8 mouse cellular contexts compared by ENCODE assay signal in the genomic region with DNA sequence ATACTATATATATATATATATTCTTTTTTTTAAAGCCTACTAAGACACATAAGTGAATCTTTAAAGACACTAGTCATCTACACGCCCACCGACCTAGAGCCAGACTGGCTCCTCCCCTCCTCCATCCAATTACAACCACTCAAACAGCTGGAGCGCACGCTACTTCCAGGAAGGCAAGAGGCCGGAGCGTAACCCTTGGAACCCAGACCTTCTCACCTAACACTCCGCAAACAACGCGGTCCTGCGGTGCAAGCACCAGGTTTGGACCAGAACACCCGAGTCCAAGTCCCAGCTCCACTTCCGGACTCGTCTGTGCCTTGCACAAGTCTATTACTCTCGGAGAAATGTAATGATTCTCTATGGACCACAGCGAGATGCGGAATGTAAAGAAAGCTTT. TPM values are rescaled to one million over a fixed set of nuclear protein-coding genes. Genes with fewer than 3 reads are reported as not detected.
DNase-seq lines count a peak whose midpoint lies in the region; ATAC-seq and TF ChIP-seq lines count a peak whose summit lies in the region.

No protein-coding gene starts in this region.

- DNase-seq in spleen, adult 2 months (ENCODE audit: low read depth in 1 of 2, low spot score in 2 of 2), result no peak
- no peak for DNase-seq in spleen, postnatal 4 days (ENCODE audit: low spot score in 2 of 2)
- peak; percentile 50 for DNase-seq in forebrain, embryonic 14.5 days (ENCODE audit: low spot score)
- DNase-seq in liver, embryonic 14.5 days (ENCODE audit: low read depth in 3 of 3, low spot score in 3 of 3), result peak; percentile 26 to 59 (median 31)
- DNase-seq in spleen, postnatal 10 days (ENCODE audit: low spot score in 2 of 2), result no peak

- no peak for TF ChIP-seq CTCF in spleen, adult 2 months (IDR thresholded peaks at IDR 0.05; ENCODE audit: extremely low read depth, insufficient read depth, insufficient read length, insufficient replicate concordance)
- no peak for TF ChIP-seq CTCF in liver, embryonic 14.5 days (IDR thresholded peaks at IDR 0.05; ENCODE audit: low read depth)

- peak overlapping the region; percentile 56 for H3K27ac ChIP-seq in spleen, adult 2 months (ENCODE audit: insufficient read depth, low read length)
- H3K27ac ChIP-seq in forebrain, embryonic 14.5 days (ENCODE audit: low read depth, low read length), result peak overlapping the region; percentile 72
- peak overlapping the region; percentile 89 for H3K27ac ChIP-seq in liver, embryonic 14.5 days
- H3K27ac ChIP-seq in neural tube, embryonic 15.5 days (replicated peaks), result peak overlapping the region; percentile 91

- H3K4me2 ChIP-seq in forebrain, embryonic 14.5 days (ENCODE audit: low read length), result peak overlapping the region; percentile 76
- H3K4me2 ChIP-seq in liver, embryonic 14.5 days (ENCODE audit: low read depth), result peak overlapping the region; percentile 78
- H3K4me2 ChIP-seq in neural tube, embryonic 15.5 days, result peak overlapping the region; percentile 93

- H3K27me3 ChIP-seq in spleen, adult 2 months (ENCODE audit: control insufficient read depth, insufficient read depth, low read length), result peaks cover 7% of the 10 kb centered on the region
- 0 out of 2 replicates have a peak, but pooled peaks cover 11% of the 10 kb centered on the region for H3K27me3 ChIP-seq in forebrain, embryonic 14.5 days (replicated peaks; ENCODE audit: control insufficient read depth, insufficient read depth, low read length)
- H3K27me3 ChIP-seq in liver, embryonic 14.5 days (ENCODE audit: control insufficient read depth, insufficient read depth, low read length), result peaks cover 25% of the 10 kb centered on the region
- peaks cover 11% of the 10 kb centered on the region for H3K27me3 ChIP-seq in neural tube, embryonic 15.5 days (replicated peaks)

- no peaks in the 10 kb centered on the region for H3K9me3 ChIP-seq in forebrain, embryonic 14.5 days (replicated peaks; ENCODE audit: control insufficient read depth, low read length)
- H3K9me3 ChIP-seq in liver, embryonic 14.5 days (ENCODE audit: control insufficient read depth, low read length), result no peaks in the 10 kb centered on the region
- no peaks in the 10 kb centered on the region for H3K9me3 ChIP-seq in neural tube, embryonic 15.5 days (replicated peaks)

- H3K9ac ChIP-seq in forebrain, embryonic 14.5 days (ENCODE audit: low read length), result peak overlapping the region; percentile 82
- H3K9ac ChIP-seq in liver, embryonic 14.5 days (replicated peaks), result peak overlapping the region; percentile 81
- peak overlapping the region; percentile 86 for H3K9ac ChIP-seq in neural tube, embryonic 15.5 days (replicated peaks)

- H3K4me1 ChIP-seq in spleen, adult 2 months (ENCODE audit: control insufficient read depth, insufficient read depth, insufficient read length), result peaks cover 3% of the 10 kb centered on the region; the same call in 1 of the 2 replicates
- peaks cover 7% of the 10 kb centered on the region; the same call in 1 of the 2 replicates for H3K4me1 ChIP-seq in forebrain, embryonic 14.5 days (ENCODE audit: control insufficient read depth, insufficient read depth, low read length)
- 0 out of 4 replicates have a peak, but pooled peaks cover 0 to 2% of the 10 kb centered on the region in 2 experiments for H3K4me1 ChIP-seq in liver, embryonic 14.5 days (replicated peaks; ENCODE audit: control insufficient read depth in 2 of 2, insufficient read depth in 2 of 2, low read length in 1 of 2)
- peaks cover 42% of the 10 kb centered on the region for H3K4me1 ChIP-seq in neural tube, embryonic 15.5 days

- TF ChIP-seq EP300 in liver, embryonic 14.5 days (IDR thresholded peaks at IDR 0.05; ENCODE audit: low read depth), result no peak

- peak overlapping the region; percentile 70 for H3K4me3 ChIP-seq in spleen, adult 2 months (ENCODE audit: extremely low read depth, insufficient read depth, insufficient read length)
- peak overlapping the region; percentile 81 for H3K4me3 ChIP-seq in forebrain, embryonic 14.5 days (ENCODE audit: low read depth, low read length)
- H3K4me3 ChIP-seq in liver, embryonic 14.5 days (ENCODE audit: insufficient read depth in 1 of 2, low read depth in 2 of 2, low read length in 2 of 2), result peak overlapping the region; percentile 84 to 97
- H3K4me3 ChIP-seq in neural tube, embryonic 15.5 days (replicated peaks), result peak overlapping the region; percentile 96

- H3K36me3 ChIP-seq in spleen, adult 2 months (ENCODE audit: control insufficient read depth, insufficient read depth, low read length), result peaks cover 2% of the 10 kb centered on the region; the same call in 1 of the 2 replicates
- no peaks in the 10 kb centered on the region for H3K36me3 ChIP-seq in forebrain, embryonic 14.5 days (ENCODE audit: control insufficient read depth, insufficient read depth, low read length)
- no peaks in the 10 kb centered on the region; the same call in 1 of the 2 replicates for H3K36me3 ChIP-seq in liver, embryonic 14.5 days (replicated peaks; ENCODE audit: control insufficient read depth, insufficient read depth, low read depth)
- no peaks in the 10 kb centered on the region for H3K36me3 ChIP-seq in neural tube, embryonic 15.5 days

- under 1% methylated on average over 16 of the region's 16 CpGs for WGBS in spleen, adult 2 months
- WGBS in forebrain, embryonic 14.5 days, result under 1% methylated on average over 16 of the region's 16 CpGs
- WGBS in liver, embryonic 14.5 days (ENCODE audit: insufficient replicate concordance), result under 1% methylated on average over 16 of the region's 16 CpGs
- WGBS in neural tube, embryonic 15.5 days, result under 1% methylated on average over 16 of the region's 16 CpGs

- peak; percentile 26 for ATAC-seq in activated CD4-positive, CD25-positive, alpha-beta regulatory T cell, adult 4 months
- peak; percentile 5 for ATAC-seq in forebrain, embryonic 14.5 days
- ATAC-seq in inflammation-experienced regulatory T-cells, adult 6 months, result peak; percentile 20
- ATAC-seq in liver, embryonic 14.5 days (ENCODE audit: insufficient read depth), result no peak
- no peak for ATAC-seq in neural tube, embryonic 15.5 days (ENCODE audit: low FRiP score)

- no peak for TF ChIP-seq POLR2A in spleen, adult 2 months (IDR thresholded peaks at IDR 0.05; ENCODE audit: low read depth, low read length)

RNA-seq across cellular contexts. Expression of a gene that starts 0.5 kb away (rescaled TPM):
- 64.6 and 68.5 TPM in 2 replicates for polyA plus RNA-seq in spleen, adult 2 months (2012; rRNA removed)
- polyA plus RNA-seq in activated CD4-positive, CD25-positive, alpha-beta regulatory T cell, adult 4 months (2017; shearing (Covaris generic)), result 10 to 100 TPM; 63.7 to 75.3 TPM
- polyA plus RNA-seq in forebrain, embryonic 14.5 days (2014; fragmentation: Nextera tagmentation; extraction: Ambion mirVana), result 30.8 and 35.9 TPM in 2 replicates
- 10 to 100 TPM; 58.6 to 97.5 (median 79.2) TPM for polyA plus RNA-seq in inflammation-experienced regulatory T-cells, adult 6 months (2017; shearing (Covaris generic))
- 18.2 and 18.5 TPM in 2 replicates for polyA plus RNA-seq in liver, embryonic 14.5 days (2012; rRNA removed)
- polyA plus RNA-seq in liver, embryonic 14.5 days (2014; fragmentation: Nextera tagmentation; extraction: Ambion mirVana), result 10.4 and 10.8 TPM in 2 replicates
- polyA plus RNA-seq in neural tube, embryonic 15.5 days (2015; fragmentation: Nextera tagmentation; extraction: Ambion mirVana), result 31.0 and 35.8 TPM in 2 replicates

RNA-seq across cellular contexts. Expression of a gene that starts 1.1 kb away (rescaled TPM):
- polyA plus RNA-seq in spleen, adult 2 months (2012; rRNA removed), result 18.6 and 19.3 TPM in 2 replicates
- polyA plus RNA-seq in activated CD4-positive, CD25-positive, alpha-beta regulatory T cell, adult 4 months (2017; shearing (Covaris generic)), result 1 to 10 TPM; 2.6 to 4.0 TPM
- 5.4 and 6.7 TPM in 2 replicates for polyA plus RNA-seq in forebrain, embryonic 14.5 days (2014; fragmentation: Nextera tagmentation; extraction: Ambion mirVana)
- polyA plus RNA-seq in inflammation-experienced regulatory T-cells, adult 6 months (2017; shearing (Covaris generic)), result 1 to 10 TPM; 1.1 to 4.7 (median 3.9) TPM
- polyA plus RNA-seq in liver, embryonic 14.5 days (2012; rRNA removed), result 4.2 and 4.4 TPM in 2 replicates
- polyA plus RNA-seq in liver, embryonic 14.5 days (2014; fragmentation: Nextera tagmentation; extraction: Ambion mirVana), result 1.9 and 2.0 TPM in 2 replicates
- 13.9 and 14.5 TPM in 2 replicates for polyA plus RNA-seq in neural tube, embryonic 15.5 days (2015; fragmentation: Nextera tagmentation; extraction: Ambion mirVana)

RNA-seq across cellular contexts. Expression of a gene that starts 47.1 kb away (rescaled TPM):
- polyA plus RNA-seq in spleen, adult 2 months (2012; rRNA removed), result 68.0 and 74.0 TPM in 2 replicates
- polyA plus RNA-seq in activated CD4-positive, CD25-positive, alpha-beta regulatory T cell, adult 4 months (2017; shearing (Covaris generic)), result 10 to 100 TPM; 39.0 to 41.1 TPM
- 77.2 and 83.7 TPM in 2 replicates for polyA plus RNA-seq in forebrain, embryonic 14.5 days (2014; fragmentation: Nextera tagmentation; extraction: Ambion mirVana)
- 10 to 100 TPM; 38.4 to 48.4 (median 43.2) TPM for polyA plus RNA-seq in inflammation-experienced regulatory T-cells, adult 6 months (2017; shearing (Covaris generic))
- polyA plus RNA-seq in liver, embryonic 14.5 days (2012; rRNA removed), result 25.6 and 27.0 TPM in 2 replicates
- polyA plus RNA-seq in liver, embryonic 14.5 days (2014; fragmentation: Nextera tagmentation; extraction: Ambion mirVana), result 25.9 and 28.5 TPM in 2 replicates
- 89.3 and 90.6 TPM in 2 replicates for polyA plus RNA-seq in neural tube, embryonic 15.5 days (2015; fragmentation: Nextera tagmentation; extraction: Ambion mirVana)

RNA-seq across cellular contexts. Expression of a gene that starts 47.2 kb away (rescaled TPM):
- 10.5 and 11.0 TPM in 2 replicates for polyA plus RNA-seq in spleen, adult 2 months (2012; rRNA removed)
- polyA plus RNA-seq in activated CD4-positive, CD25-positive, alpha-beta regulatory T cell, adult 4 months (2017; shearing (Covaris generic)), result 100 to 1,000 TPM in 1 of 2 experiments, 10 to 100 TPM in 1; 75.9 to 103 TPM
- 69.0 and 76.2 TPM in 2 replicates for polyA plus RNA-seq in forebrain, embryonic 14.5 days (2014; fragmentation: Nextera tagmentation; extraction: Ambion mirVana)
- polyA plus RNA-seq in inflammation-experienced regulatory T-cells, adult 6 months (2017; shearing (Covaris generic)), result 10 to 100 TPM; 66.9 to 92.2 (median 92.1) TPM
- 17.9 and 20.4 TPM in 2 replicates for polyA plus RNA-seq in liver, embryonic 14.5 days (2012; rRNA removed)
- polyA plus RNA-seq in liver, embryonic 14.5 days (2014; fragmentation: Nextera tagmentation; extraction: Ambion mirVana), result 38.8 and 40.1 TPM in 2 replicates
- 59.7 and 61.4 TPM in 2 replicates for polyA plus RNA-seq in neural tube, embryonic 15.5 days (2015; fragmentation: Nextera tagmentation; extraction: Ambion mirVana)

RNA-seq across cellular contexts. Expression of a gene that starts 55.4 kb away (rescaled TPM):
- 6.3 and 6.8 TPM in 2 replicates for polyA plus RNA-seq in spleen, adult 2 months (2012; rRNA removed)
- not detected for polyA plus RNA-seq in activated CD4-positive, CD25-positive, alpha-beta regulatory T cell, adult 4 months (2017; shearing (Covaris generic))
- 0.47 TPM in 2 replicates for polyA plus RNA-seq in forebrain, embryonic 14.5 days (2014; fragmentation: Nextera tagmentation; extraction: Ambion mirVana)
- not detected for polyA plus RNA-seq in inflammation-experienced regulatory T-cells, adult 6 months (2017; shearing (Covaris generic))
- 0.08 TPM in 1 of 2 replicates, not detected in the other for polyA plus RNA-seq in liver, embryonic 14.5 days (2012; rRNA removed)
- polyA plus RNA-seq in liver, embryonic 14.5 days (2014; fragmentation: Nextera tagmentation; extraction: Ambion mirVana), result not detected in 2 replicates
- 1.1 and 1.3 TPM in 2 replicates for polyA plus RNA-seq in neural tube, embryonic 15.5 days (2015; fragmentation: Nextera tagmentation; extraction: Ambion mirVana)

Comparison
In these comparisons a context has a peak if more than half of its experiments do, and no peak if none do; other contexts are left out.
1. DNase-seq: peak in forebrain, embryonic 14.5 days (single experiment) and liver, embryonic 14.5 days (3 of 3); none in spleen, adult 2 months (0 of 2), spleen, postnatal 4 days (0 of 2) and spleen, postnatal 10 days (0 of 2).
2. ATAC-seq: peak in activated CD4-positive, CD25-positive, alpha-beta regulatory T cell, adult 4 months (single experiment), forebrain, embryonic 14.5 days (single experiment) and inflammation-experienced regulatory T-cells, adult 6 months (single experiment); none in liver, embryonic 14.5 days (single experiment) and neural tube, embryonic 15.5 days (single experiment).
3. Peak in every context shown above with its lines, with median percentiles within 50 percentile points of each other: H3K27ac ChIP-seq, H3K4me3 ChIP-seq, H3K4me2 ChIP-seq and H3K9ac ChIP-seq.